Mouse (Mus musculus) spleen, adult 2 months (tissue): ENCODE measurements at regions not wholly inside any gene's neighbourhood (a gene's known extent, or its start where the extent isn't known, plus 50 kb on each side); places are given as distances from the start of the nearest gene placed in this dataset.

ENCODE experiments used
- CTCF ChIP-seq: fragments of 200-500 bp; IDR thresholded peaks from 2 replicates; pipeline ENCODE4 v1.5.1; 2011; ENCODE audit warnings: mild to moderate bottlenecking, inconsistent platforms; ENCODE audit not compliant: insufficient read depth, insufficient read length, insufficient replicate concordance; ENCODE audit errors: extremely low read depth
- POLR2A ChIP-seq: fragments of 200-500 bp; IDR thresholded peaks from 2 replicates; pipeline ENCODE4 v1.6.1; 2011; ENCODE audit warnings: low read depth, low read length, inconsistent platforms

DNA sequence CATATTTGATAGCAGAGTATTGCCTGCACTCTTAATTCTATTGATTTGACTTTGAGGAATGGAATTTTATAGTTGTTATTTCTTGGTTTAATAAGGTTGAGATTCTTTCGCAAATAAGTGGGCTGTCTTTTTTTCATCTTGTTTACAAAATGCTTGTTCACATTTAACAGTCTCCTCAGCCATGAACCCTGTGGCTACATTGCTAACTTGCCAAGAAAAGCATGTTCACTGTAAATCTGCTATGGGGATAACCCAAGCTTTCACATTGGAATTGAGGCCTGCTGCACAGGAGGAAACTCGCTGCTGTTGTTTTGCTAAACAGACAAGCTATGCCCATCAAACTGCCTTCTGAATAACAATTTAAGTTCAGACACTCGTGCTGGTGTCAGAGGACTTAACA lies 564.6 kb upstream of the Fam92a start:
- TF ChIP-seq CTCF (no peak), POLR2A (no peak)
